Mouse (Mus musculus): ENCODE measurements around the gene Trp63. TPM values are rescaled to one million over a fixed set of nuclear protein-coding genes. Genes with fewer than 3 reads are reported as not detected.
"Not testable (repeated sequence)": the region's sequence is repeated elsewhere in the genome, so short reads cannot be mapped to it uniquely, and the experiment has no call there.

Gene Trp63
- 1 to 10 TPM; 1.0 to 1.1 TPM for total RNA-seq (2021)

DNA sequence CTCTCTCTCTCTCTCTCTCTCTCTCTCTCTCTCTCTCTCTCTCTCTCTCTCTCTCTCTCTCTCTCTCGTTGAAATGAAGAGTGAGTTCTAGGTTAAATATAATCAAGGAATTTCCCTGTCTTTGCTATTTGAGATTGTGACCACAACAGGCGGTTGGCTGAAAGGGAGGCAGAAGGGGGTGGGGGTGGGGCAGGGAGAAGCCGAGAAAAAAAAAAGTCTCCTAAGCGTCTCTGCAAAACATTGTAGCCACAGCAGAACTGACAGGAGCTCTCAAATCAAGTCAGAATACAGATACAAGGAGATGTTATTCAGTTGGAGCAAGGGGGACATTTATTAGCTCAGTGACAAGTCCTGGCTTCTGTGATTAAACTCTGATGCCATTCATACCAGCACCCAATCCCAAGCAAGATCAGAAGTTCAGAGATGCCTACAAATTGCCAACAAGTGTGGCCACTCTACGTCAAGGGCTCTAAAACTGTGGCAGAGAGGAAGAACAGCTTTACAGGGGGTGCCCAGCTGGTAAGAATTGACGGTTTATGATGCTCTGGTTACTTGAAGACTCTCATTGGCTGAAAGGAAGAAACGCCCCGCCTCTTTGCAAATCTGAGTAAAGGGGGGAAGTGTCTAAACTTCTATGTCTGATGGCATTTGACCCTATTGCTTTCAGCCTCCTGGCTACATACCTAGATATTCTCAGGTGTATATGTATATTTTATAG is at the start of gene Trp63:
Trp63 (plus strand) TSS at position 233 of the 718 bp plus-strand sequence.
- peak; percentile 15 to 31 for DNase-seq
- intact Hi-C loops (cut with DNase I): loop anchor here (10.0 kb wide), 2 partner anchors 239 to 309 kb away; no protein-coding TSS in a partner anchor

GRCm38 (mm10) chr16:25644716-25645115 is 38.8 kb upstream of the Trp63 start:
- intact Hi-C loops (cut with DNase I); DNase-seq: not testable (repeated sequence)

DNA sequence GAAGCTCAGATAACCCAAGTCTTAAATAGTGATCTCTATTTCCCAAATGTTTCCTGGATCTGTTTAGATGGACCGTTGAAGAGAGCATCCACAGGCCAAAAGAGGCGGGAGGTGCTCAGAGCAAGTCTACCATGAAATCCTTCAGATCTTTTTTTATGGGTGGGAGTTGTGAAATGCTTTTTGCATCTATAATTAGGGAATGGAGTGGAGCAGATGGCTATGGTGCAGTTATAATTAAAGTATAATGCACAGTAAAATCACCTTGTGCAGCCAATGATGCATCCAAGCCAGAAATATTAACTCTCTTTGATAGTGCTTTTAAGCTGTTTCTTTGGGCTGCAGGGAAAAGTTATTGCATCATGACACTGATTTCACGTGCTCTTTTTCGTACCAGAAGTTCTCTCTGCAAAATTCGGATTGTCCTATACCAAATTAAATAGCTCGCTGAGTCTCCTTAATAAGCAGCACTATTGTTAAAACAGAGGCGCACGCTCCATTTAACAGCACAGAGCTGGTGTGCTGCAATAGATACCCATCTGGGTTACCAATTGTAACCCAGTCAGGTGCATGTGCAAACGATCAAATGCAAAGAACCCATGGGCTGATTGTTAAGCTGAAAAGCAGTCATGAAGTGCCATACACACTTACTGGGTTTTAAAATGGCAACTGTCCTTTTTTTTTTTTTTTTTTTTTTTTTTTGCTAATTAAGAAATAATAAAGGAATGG is 22.9 kb upstream of the Trp63 start:
- DNase-seq: no peak
- intact Hi-C loops (cut with DNase I): no loop called here

- intact Hi-C loops (cut with DNase I): no loop called here
- DNase-seq: no peak
Measured at GRCm38 (mm10) chr16:25663116-25663515, 20.4 kb upstream of the Trp63 start.

DNA sequence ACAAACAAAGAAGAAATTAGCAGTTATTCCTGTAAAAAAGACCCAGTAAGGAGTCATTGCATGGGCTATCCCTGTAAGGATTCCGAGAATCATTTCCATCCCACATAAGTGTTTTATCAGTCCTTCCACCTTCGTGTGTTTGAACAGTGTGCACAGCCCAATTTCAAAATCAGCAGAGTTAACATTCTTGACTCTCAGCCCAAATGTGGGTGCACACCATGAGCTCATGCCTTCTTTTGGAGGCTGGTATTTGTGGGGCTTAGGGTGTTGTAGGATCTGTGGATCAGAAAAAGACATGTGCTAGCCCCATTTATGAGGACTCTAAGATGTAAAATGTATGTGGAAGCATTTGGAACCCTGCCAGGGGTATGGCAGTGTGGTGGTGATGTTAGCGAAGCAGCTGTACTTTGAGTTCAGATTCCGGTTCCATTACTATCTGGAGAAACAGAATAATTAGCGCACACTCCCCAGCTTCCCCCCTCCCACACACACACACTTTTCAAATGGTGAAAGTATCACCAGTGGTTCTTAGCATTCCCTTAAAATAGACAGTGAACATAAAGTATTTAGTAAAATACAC is 9.6 kb upstream of the Trp63 start:
- intact Hi-C loops (cut with DNase I): no loop called here
- peak; percentile 3 to 12 for DNase-seq

- DNase-seq: no peak
- intact Hi-C loops (cut with DNase I): loop anchor here (10.0 kb wide), 2 partner anchors 236 to 306 kb away; no protein-coding TSS in a partner anchor
Measured at GRCm38 (mm10) chr16:25680369-25680768, 3.2 kb upstream of the Trp63 start.

DNA sequence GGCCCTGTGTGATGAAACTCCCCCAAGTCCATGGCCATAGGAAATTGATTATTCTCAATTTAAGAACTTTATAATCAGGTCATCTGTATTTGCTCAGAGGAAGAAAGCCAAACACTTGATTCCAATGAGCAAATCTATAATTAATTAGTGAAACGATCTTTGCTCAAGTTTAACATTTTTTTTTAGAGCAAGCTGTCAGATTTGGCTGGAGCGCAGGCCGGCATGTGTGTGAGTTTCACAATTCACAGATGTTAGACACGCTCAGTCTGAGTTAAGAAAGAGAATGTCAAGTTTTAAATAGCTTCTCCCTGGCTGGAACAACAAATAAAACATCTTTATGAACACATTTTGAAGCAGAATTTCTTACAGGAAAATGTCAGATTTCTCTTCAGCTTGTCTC is 1.0 kb upstream of the Trp63 start:
- DNase-seq: peak; percentile 9 to 22
- intact Hi-C loops (cut with DNase I): loop anchor here (10.0 kb wide), 2 partner anchors 238 to 308 kb away; no protein-coding TSS in a partner anchor

GRCm38 (mm10) chr16:25684572-25684971 is 1.0 kb downstream of the Trp63 start:
- DNase-seq: no peak
- intact Hi-C loops (cut with DNase I): loop anchor here (10.0 kb wide), 2 partner anchors 240 to 310 kb away; no protein-coding TSS in a partner anchor

DNA sequence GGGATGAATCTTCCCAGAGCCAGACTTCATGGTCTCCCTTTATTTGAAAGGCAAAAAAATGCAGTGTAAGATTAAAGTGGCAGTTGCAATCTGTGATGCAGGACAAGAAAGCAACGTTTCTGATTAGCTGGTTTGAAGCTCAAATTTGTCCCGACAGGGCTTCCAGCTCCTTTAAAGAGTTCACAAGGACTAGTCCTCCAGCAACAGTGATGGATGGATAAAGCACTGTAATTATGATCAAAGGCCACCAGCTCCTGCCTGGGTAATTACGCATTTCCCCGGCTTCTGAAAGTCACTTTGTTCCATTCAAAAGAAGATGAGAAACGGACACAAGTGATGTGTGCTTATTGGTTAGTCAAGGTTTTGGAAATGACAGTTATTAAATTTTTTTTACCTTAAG is 7.0 kb downstream of the Trp63 start:
- intact Hi-C loops (cut with DNase I): no loop called here
- no peak for DNase-seq

GRCm38 (mm10) chr16:25701252-25701651 is 17.7 kb downstream of the Trp63 start:
- intact Hi-C loops (cut with DNase I): no loop called here
- no peak for DNase-seq

- DNase-seq: no peak
- intact Hi-C loops (cut with DNase I): no loop called here
Measured at GRCm38 (mm10) chr16:25706260-25706659, 22.7 kb downstream of the Trp63 start.

- intact Hi-C loops (cut with DNase I): no loop called here
- DNase-seq: no peak
Measured at GRCm38 (mm10) chr16:25715790-25716189, 32.2 kb downstream of the Trp63 start.

GRCm38 (mm10) chr16:25723131-25723530 is 39.6 kb downstream of the Trp63 start:
- intact Hi-C loops (cut with DNase I): no loop called here
- peak; percentile 29 to 30 for DNase-seq

DNA sequence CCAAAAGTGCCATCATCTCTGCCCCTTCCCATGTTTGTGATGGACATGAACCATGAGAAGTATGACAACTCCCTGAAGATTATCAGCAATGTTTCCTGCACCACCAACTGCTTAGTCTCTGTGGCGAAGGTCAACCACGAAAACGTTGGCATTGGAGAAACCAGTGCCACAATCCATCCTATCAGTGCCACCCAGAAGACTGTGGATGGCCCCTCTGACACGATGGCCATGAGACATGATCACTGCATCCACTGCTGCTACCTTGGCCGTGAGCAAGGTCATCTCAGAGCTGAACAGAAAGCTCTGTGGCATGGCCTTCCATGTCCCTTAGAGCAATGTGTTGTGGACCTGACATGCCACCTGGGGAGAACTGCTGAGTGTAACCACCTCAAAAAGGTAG is 43.4 kb downstream of the Trp63 start:
- intact Hi-C loops (cut with DNase I): no loop called here
- DNase-seq: no peak

DNA sequence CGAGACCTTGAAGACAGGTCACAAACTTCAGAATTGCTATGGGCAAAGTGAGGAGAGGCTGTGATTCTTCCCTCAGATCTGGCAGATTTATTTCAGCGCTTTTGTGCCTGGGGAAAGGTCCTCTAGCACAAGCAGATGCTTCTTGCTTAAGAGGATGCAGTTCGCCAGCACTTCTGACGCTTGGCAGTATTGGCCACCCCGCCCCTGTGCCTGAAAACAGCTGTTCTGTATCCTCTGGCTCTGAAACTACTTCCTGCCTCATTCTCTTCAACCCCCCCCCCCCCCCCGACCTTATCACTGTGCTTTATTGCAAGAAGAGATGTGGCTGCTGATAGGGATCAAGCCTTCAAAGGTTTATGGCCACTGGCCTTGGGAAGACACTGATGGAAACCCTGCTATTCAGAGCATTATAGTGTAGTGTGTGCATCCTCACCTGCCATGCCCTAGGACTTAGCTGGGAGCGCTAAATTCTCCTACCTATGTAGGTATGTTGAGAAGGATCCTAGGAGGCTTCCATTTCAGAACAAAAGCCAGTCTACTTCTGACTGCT is 44.5 kb downstream of the Trp63 start:
- peak; percentile 18 to 29 for DNase-seq
- intact Hi-C loops (cut with DNase I): no loop called here

- DNase-seq: no peak
- intact Hi-C loops (cut with DNase I): no loop called here
Measured at GRCm38 (mm10) chr16:25736912-25737311, 53.3 kb downstream of the Trp63 start.

DNA sequence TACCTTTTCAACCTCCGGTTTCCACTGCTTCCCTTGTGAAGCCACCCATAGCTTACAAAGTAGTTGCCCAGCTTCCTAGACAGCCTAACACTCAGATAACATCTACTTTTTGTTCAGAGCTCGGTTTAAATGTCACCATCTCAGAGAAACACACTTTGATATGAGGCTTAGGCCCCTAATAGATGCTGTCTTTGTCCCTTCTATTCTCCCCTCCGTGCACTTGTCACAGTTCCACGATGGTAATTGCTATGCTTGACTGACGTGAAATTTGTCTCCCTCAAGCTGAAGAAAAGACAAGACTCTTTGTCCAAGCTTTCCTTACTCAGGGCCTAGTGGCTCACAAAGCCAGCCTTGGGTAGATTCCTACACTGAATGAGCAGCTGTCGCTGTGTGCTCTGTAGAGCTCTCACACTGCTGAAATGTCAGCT is 54.1 kb downstream of the Trp63 start:
- intact Hi-C loops (cut with DNase I): no loop called here

DNA sequence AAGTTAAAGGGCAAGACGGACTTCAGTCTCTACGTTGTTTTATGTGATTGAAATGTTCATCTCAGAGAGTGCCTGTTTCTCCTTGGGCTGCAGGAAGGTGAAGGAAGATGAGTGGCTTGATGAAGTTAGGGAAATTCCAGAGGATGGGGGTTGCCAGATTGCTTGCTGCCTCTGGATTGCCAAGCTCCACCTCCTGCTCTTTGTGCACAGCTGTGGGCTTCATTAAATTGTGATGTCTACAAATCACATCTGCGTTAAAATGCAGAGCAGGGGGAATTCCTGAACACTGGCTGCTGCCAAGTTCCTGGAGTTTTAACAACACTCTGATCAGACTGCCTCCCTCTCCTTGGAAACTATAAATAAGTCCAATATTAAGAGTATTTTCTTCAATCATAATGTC is 63.2 kb downstream of the Trp63 start:
- intact Hi-C loops (cut with DNase I): no loop called here
- peak; percentile 49 to 54 for DNase-seq

More for the DNA sequence above, 54.1 kb downstream of the Trp63 start:
- no peak for DNase-seq

DNA sequence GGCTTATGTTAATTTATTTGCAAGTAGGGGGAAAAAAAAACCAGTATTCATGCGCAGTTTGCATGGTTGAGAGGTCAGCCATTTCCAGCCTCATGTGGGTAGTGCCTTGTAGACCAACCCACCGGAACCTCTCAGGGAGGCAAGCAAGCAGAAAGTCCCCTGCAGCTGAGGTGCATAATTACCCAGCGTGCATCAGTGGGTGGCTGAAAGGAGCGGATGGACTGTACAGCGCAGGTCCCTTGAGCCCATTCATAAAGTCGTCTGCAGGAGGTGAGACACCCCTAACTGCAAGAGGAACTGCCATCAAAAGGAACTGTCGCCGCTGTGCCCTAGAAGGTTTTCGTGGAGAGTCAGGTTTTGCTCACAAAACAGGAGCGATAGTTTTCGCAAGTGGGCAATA is 68.3 kb downstream of the Trp63 start:
- no peak for DNase-seq
- intact Hi-C loops (cut with DNase I): no loop called here

DNA sequence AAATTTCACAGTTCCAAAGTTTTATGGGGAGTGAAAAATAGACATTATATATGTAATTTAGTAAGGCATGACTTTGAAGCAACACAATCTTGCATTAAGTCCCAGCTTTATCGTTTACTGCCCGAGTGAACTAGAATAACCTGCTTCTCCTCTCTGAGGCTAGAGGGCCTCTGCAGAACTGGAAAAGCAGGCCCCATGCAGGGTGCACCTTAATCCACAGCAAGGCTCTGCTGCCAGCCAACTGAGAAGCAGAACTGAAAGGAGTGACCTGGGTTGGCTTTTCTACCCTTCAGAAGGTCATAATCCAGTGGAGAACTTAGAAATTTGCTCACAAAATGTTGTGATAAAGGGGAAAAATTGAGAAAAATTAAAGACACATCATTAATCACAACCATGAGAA is 74.5 kb downstream of the Trp63 start:
- intact Hi-C loops (cut with DNase I): no loop called here
- no peak for DNase-seq

- intact Hi-C loops (cut with DNase I): no loop called here
- DNase-seq: no peak
Measured at GRCm38 (mm10) chr16:25765549-25765948, 82.0 kb downstream of the Trp63 start.

Measured in heart, postnatal 10 days (tissue).